Mouse (Mus musculus) MEL (cell line): Measurements from ENCODE around the gene Xkr7. TPM values are rescaled to one million over a fixed set of nuclear protein-coding genes. Genes with fewer than 3 reads are reported as not detected.

ENCODE experiments used
- DNase-seq: peaks from one replicate; pipeline ENCODE4 v3.0.0; 2011; ENCODE audit warnings: low read depth, low spot score
- H3K27ac ChIP-seq: 2 replicates; pipeline ENCODE4 v1.5.1; 2012; ENCODE audit warnings: low read depth, mild to moderate bottlenecking, control low read depth, low read length, moderate library complexity; ENCODE audit not compliant: control insufficient read depth
- H3K27me3 ChIP-seq, 2 experiments: fragments of 150-350 bp in 1 of 2; sonication (generic) in 1 of 2; 2 replicates each; pipeline ENCODE4 v1.6.1; 2012; ENCODE audit warnings: low read length in 2 of 2, mild to moderate bottlenecking in 2 of 2, improper control_type of control experiment in 1 of 2, moderate library complexity in 1 of 2; ENCODE audit not compliant: insufficient read depth in 2 of 2, control insufficient read depth in 1 of 2
- H3K36me3 ChIP-seq, 2 experiments: 2 replicates each; pipeline ENCODE4 v1.6.1; 2012 to 2014; ENCODE audit warnings: low read length in 2 of 2, improper control_type of control experiment in 1 of 2, inconsistent platforms in 1 of 2, mild to moderate bottlenecking in 1 of 2; ENCODE audit not compliant: insufficient read depth in 2 of 2, control insufficient read depth in 1 of 2
- H3K4me1 ChIP-seq, 2 experiments: fragments of 150-350 bp in 1 of 2; sonication (generic) in 1 of 2; 2 replicates each; pipeline ENCODE4 v1.6.1; 2012; ENCODE audit warnings: low read length in 2 of 2, improper control_type of control experiment in 1 of 2, mild to moderate bottlenecking in 1 of 2; ENCODE audit not compliant: insufficient read depth in 2 of 2, control insufficient read depth in 1 of 2
- H3K4me3 ChIP-seq, 2 experiments: fragments of 150-350 bp in 1 of 2; sonication (generic) in 1 of 2; 2 replicates each; pipeline ENCODE4 v1.5.1; 2012; ENCODE audit warnings: low read depth in 2 of 2, low read length in 2 of 2, mild to moderate bottlenecking in 2 of 2, moderate library complexity in 2 of 2, control low read depth in 1 of 2, improper control_type of control experiment in 1 of 2; ENCODE audit not compliant: control insufficient read depth in 1 of 2, insufficient read depth in 1 of 2
- H3K79me2 ChIP-seq: 2 replicates; pipeline ENCODE4 v1.6.1; 2012; ENCODE audit warnings: mild to moderate bottlenecking, low read length, moderate library complexity; ENCODE audit not compliant: control insufficient read depth, poor library complexity, insufficient read depth
- H3K9ac ChIP-seq: 2 replicates; pipeline ENCODE4 v1.6.1; 2012; ENCODE audit warnings: low read depth, mild to moderate bottlenecking, control low read depth, low read length, moderate library complexity; ENCODE audit not compliant: control insufficient read depth, poor library complexity, severe bottlenecking
- H3K9me3 ChIP-seq: fragments of 150-350 bp; sonication (generic); replicated peaks from 2 replicates; pipeline ENCODE4 v1.6.1; 2012; ENCODE audit warnings: mild to moderate bottlenecking, low read length, improper control_type of control experiment, moderate library complexity; ENCODE audit not compliant: insufficient read depth
- BHLHE40 ChIP-seq: IDR thresholded peaks from 2 replicates; pipeline ENCODE4 v1.6.1; 2012; ENCODE audit warnings: low read depth, mild to moderate bottlenecking, inconsistent platforms, low read length, improper control_type of control experiment, borderline replicate concordance
- CTCF ChIP-seq, 3 experiments: IDR thresholded peaks in 2 of 3; conservative IDR thresholded peaks in 1 of 3; 2 replicates each; pipeline ENCODE4 v1.5.1; 2011 to 2012; ENCODE audit warnings: low read length in 3 of 3, low read depth in 2 of 3, mild to moderate bottlenecking in 2 of 3, improper control_type of control experiment in 1 of 3, inconsistent platforms in 1 of 3, mixed read lengths in 1 of 3, moderate library complexity in 1 of 3; ENCODE audit not compliant: control insufficient read depth in 1 of 3, insufficient read depth in 1 of 3, poor library complexity in 1 of 3, severe bottlenecking in 1 of 3
- E2F4 ChIP-seq: IDR thresholded peaks from 2 replicates; pipeline ENCODE4 v1.6.1; 2011; ENCODE audit warnings: low read depth, low read length, improper control_type of control experiment, borderline replicate concordance
- EP300 ChIP-seq, 2 experiments: IDR thresholded peaks; 2 replicates each; pipeline ENCODE4 v1.6.1; 2011; ENCODE audit warnings: improper control_type of control experiment in 2 of 2, low read length in 2 of 2, low read depth in 1 of 2, mild to moderate bottlenecking in 1 of 2
- ETS1 ChIP-seq: IDR thresholded peaks from 2 replicates; pipeline ENCODE4 v1.6.1; 2012; ENCODE audit warnings: low read depth, mild to moderate bottlenecking, inconsistent platforms, low read length, improper control_type of control experiment, moderate library complexity
- GATA1 ChIP-seq: IDR thresholded peaks from 2 replicates; pipeline ENCODE4 v1.6.1; 2011; ENCODE audit warnings: low read depth, low read length, improper control_type of control experiment
- HCFC1 ChIP-seq: IDR thresholded peaks from 2 replicates; pipeline ENCODE4 v1.6.1; 2012; ENCODE audit warnings: low read depth, mild to moderate bottlenecking, inconsistent platforms, low read length, improper control_type of control experiment, moderate library complexity
- KAT2A ChIP-seq: conservative IDR thresholded peaks from 2 replicates; pipeline ENCODE4 v1.6.1; 2012; ENCODE audit warnings: low read depth, low read length, improper control_type of control experiment, inconsistent platforms
- MEF2A ChIP-seq: IDR thresholded peaks from 2 replicates; pipeline ENCODE4 v1.6.1; 2014; ENCODE audit warnings: low read depth, mild to moderate bottlenecking, inconsistent platforms, low read length, improper control_type of control experiment; ENCODE audit not compliant: poor library complexity, insufficient replicate concordance, severe bottlenecking; ENCODE audit errors: extremely low read depth
- MXI1 ChIP-seq: IDR thresholded peaks from 2 replicates; pipeline ENCODE4 v1.6.1; 2011; ENCODE audit warnings: mild to moderate bottlenecking, low read depth, low read length, improper control_type of control experiment
- MYB ChIP-seq: IDR thresholded peaks from 2 replicates; pipeline ENCODE4 v1.6.1; 2011; ENCODE audit warnings: mild to moderate bottlenecking, low read depth, low read length, improper control_type of control experiment
- NRF1 ChIP-seq: IDR thresholded peaks from 2 replicates; pipeline ENCODE4 v1.6.1; 2014; ENCODE audit warnings: low read depth, mild to moderate bottlenecking, inconsistent platforms, low read length, improper control_type of control experiment, moderate library complexity; ENCODE audit not compliant: poor library complexity, insufficient read depth, severe bottlenecking
- POLR2A ChIP-seq, 2 experiments: IDR thresholded peaks; 2 replicates each; pipeline ENCODE4 v1.6.1; 2011 to 2012; ENCODE audit warnings: low read length in 2 of 2, mild to moderate bottlenecking in 2 of 2, control low read depth in 1 of 2, improper control_type of control experiment in 1 of 2, low read depth in 1 of 2, moderate library complexity in 1 of 2; ENCODE audit not compliant: control insufficient read depth in 1 of 2, insufficient read depth in 1 of 2, poor library complexity in 1 of 2
- POLR2AphosphoS2 ChIP-seq: IDR thresholded peaks from 2 replicates; pipeline ENCODE4 v1.6.1; 2011; ENCODE audit warnings: low read length, improper control_type of control experiment
- POLR2AphosphoS5 ChIP-seq: IDR thresholded peaks from 2 replicates; pipeline ENCODE4 v1.6.1; 2012; ENCODE audit warnings: low read depth, borderline replicate concordance, mild to moderate bottlenecking, inconsistent platforms, low read length, moderate library complexity, mixed read lengths
- RAD21 ChIP-seq: IDR thresholded peaks from 2 replicates; pipeline ENCODE4 v1.6.1; 2011; ENCODE audit warnings: mild to moderate bottlenecking, low read depth, low read length, improper control_type of control experiment
- RCOR1 ChIP-seq: IDR thresholded peaks from 2 replicates; pipeline ENCODE4 v1.6.1; 2012; ENCODE audit warnings: low read depth, mild to moderate bottlenecking, inconsistent platforms, low read length, improper control_type of control experiment
- SMC3 ChIP-seq: IDR thresholded peaks from 2 replicates; pipeline ENCODE4 v1.6.1; 2011; ENCODE audit warnings: low read depth, low read length, improper control_type of control experiment
- TAL1 ChIP-seq: IDR thresholded peaks from 2 replicates; pipeline ENCODE4 v1.6.1; 2012; ENCODE audit warnings: mild to moderate bottlenecking, inconsistent platforms, low read length, moderate library complexity, mixed read lengths
- TBP ChIP-seq: IDR thresholded peaks from 2 replicates; pipeline ENCODE4 v1.8.0; 2011; ENCODE audit warnings: low read depth, low read length, improper control_type of control experiment
- UBTF ChIP-seq: IDR thresholded peaks from 2 replicates; pipeline ENCODE4 v1.6.1; 2012; ENCODE audit warnings: low read depth, mild to moderate bottlenecking, inconsistent platforms, low read length, improper control_type of control experiment, moderate library complexity, borderline replicate concordance; ENCODE audit not compliant: insufficient read depth
- USF2 ChIP-seq, 2 experiments: IDR thresholded peaks; 2 replicates each; pipeline ENCODE4 v1.6.1; 2011 to 2012; ENCODE audit warnings: improper control_type of control experiment in 2 of 2, low read length in 2 of 2, borderline replicate concordance in 1 of 2, inconsistent platforms in 1 of 2, low read depth in 1 of 2, mild to moderate bottlenecking in 1 of 2; ENCODE audit not compliant: insufficient read depth in 1 of 2
- ZKSCAN1 ChIP-seq: IDR thresholded peaks from 2 replicates; pipeline ENCODE4 v1.6.1; 2012; ENCODE audit warnings: low read depth, mild to moderate bottlenecking, inconsistent platforms, low read length, improper control_type of control experiment, moderate library complexity
- polyA plus RNA-seq, 2 experiments: library from polyadenylated mRNA; stranded (reverse) in 1 of 2; unstranded in 1 of 2; fragments of >175 nt in 1 of 2; fragments of >200 nt in 1 of 2; gene quantifications; 2 replicates each; pipeline versions ENCODE4 v1.2.1 to v1.2.4; 2012; ENCODE audit warnings: low replicate concordance in 2 of 2, low read depth in 1 of 2; ENCODE audit not compliant: insufficient read length in 2 of 2, insufficient read depth in 1 of 2, missing spikeins in 1 of 2
- total RNA-seq: library from RNA; depleted of rRNA; stranded (reverse); fragments of 300-350 nt; gene quantifications from 2 replicates; pipeline ENCODE4 v1.2.3, GENCODE M21; 2012

The Xkr7 gene
- total and polyA plus RNA-seq, 3 experiments = not detected

DNA sequence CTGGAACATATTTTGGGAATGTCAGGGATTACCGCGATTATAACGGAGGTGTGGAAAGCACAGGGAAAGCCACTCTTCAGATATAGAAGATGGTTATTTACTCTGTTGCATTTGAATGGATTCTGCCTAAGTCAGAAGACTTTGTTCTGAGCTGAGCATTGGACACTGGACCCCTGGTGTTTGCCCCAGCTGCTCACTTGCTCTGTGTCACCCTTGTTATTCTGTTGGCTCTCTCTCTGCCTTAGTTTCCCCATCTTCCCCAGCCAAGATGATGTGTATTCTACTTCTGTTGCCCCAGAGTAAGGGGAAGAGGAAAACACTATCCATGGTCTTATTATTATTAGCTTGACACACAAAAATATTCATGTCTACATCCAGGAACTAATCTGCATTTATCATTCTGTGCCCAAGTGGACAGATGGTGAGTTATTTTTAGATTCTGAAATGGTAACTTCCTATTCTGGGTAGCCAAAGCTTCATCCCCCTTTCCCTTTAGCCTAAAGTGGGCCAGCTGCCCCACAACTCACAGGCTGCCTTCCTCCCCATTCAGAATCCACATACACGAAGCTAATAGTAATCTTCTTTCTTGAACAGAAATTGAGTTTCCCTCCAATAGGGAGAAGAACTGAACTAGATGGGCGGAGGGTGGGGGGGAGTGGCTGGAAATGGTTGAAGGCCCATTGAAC lies 2.0 kb downstream of the Xkr7 start:
- H3K27me3 ChIP-seq = peaks cover 0 to 7% of the 10 kb centered on the region in 2 experiments; a peak in 2 of 4 replicates
- H3K79me2 ChIP-seq = no peaks in the 10 kb centered on the region
- H3K4me1 ChIP-seq = no peaks in the 10 kb centered on the region
- H3K9ac ChIP-seq = no peak overlapping the region
- no peak overlapping the region for H3K4me3 ChIP-seq
- H3K36me3 ChIP-seq = no peaks in the 10 kb centered on the region
- TF ChIP-seq MEF2A (no peak), UBTF (no peak), EP300 (IDR thresholded peaks at IDR 0.05; ENCODE audit: low read depth in 1 of 2, low read length in 2 of 2) (no peak), USF2 (IDR thresholded peaks at IDR 0.05; ENCODE audit: borderline replicate concordance in 1 of 2, insufficient read depth in 1 of 2, low read depth in 1 of 2, low read length in 2 of 2) (no peak), KAT2A (no peak), RCOR1 (no peak), ZKSCAN1 (no peak), TAL1 (no peak), RAD21 (no peak), POLR2A (IDR thresholded peaks at IDR 0.05; ENCODE audit: control insufficient read depth in 1 of 2, insufficient read depth in 1 of 2, low read depth in 1 of 2, low read length in 2 of 2, poor library complexity in 1 of 2) (no peak), BHLHE40 (no peak), MXI1 (no peak), E2F4 (no peak), POLR2AphosphoS5 (no peak)
- no peak for DNase-seq
- no peak overlapping the region for H3K27ac ChIP-seq
- no peaks in the 10 kb centered on the region for H3K9me3 ChIP-seq

DNA sequence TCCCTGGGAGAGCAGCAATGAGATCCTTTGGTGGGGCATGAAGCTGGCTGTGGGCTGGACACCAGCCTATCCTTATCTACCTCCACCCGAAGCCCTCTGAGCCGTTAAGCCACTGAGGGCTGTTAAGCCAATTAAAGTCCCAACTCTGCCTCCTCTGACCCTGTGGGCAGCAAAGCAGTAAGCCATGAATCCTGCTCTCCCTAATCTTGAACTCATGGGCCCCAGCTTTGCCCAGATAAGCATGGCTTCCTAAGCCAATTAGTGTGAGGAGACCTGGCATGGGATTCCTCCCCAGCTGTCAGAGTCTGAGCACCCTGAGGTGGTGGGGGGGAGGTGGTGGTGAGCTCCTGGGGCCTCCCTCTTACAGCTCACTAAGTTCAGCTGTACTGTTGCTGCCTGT lies 5.0 kb downstream of the Xkr7 start:
- Histone ChIP-seq H3K4me1 (no peaks in the 10 kb centered on the region), H3K79me2 (no peaks in the 10 kb centered on the region), H3K9me3 (no peaks in the 10 kb centered on the region), H3K27ac (no peak overlapping the region), H3K4me3 (no peak overlapping the region), H3K36me3 (no peaks in the 10 kb centered on the region), H3K27me3 (peaks cover 0 to 3% of the 10 kb centered on the region in 2 experiments; a peak in 2 of 4 replicates), H3K9ac (no peak overlapping the region)
- no peak for DNase-seq
- TF ChIP-seq ETS1 (no peak), MYB (no peak), POLR2AphosphoS2 (no peak), NRF1 (no peak), GATA1 (no peak), TBP (no peak), SMC3 (no peak), CTCF (IDR thresholded peaks at IDR 0.05 in 2 of 3, conservative IDR thresholded peaks at IDR 0.05 in 1 of 3; ENCODE audit: control insufficient read depth in 1 of 3, insufficient read depth in 1 of 3, low read depth in 2 of 3, low read length in 3 of 3, poor library complexity in 1 of 3, severe bottlenecking in 1 of 3) (no peak), E2F4 (no peak), EP300 (IDR thresholded peaks at IDR 0.05; ENCODE audit: low read depth in 1 of 2, low read length in 2 of 2) (no peak), HCFC1 (no peak)
